Mouse (Mus musculus): Measurements from ENCODE around the gene Cbl.

GRCm38 (mm10) chr9:44234479-44235427 lies 904 bp upstream of the Cbl start:
- TF ChIP-seq CTCF (IDR thresholded peaks at IDR 0.05; ENCODE audit: insufficient read depth, low read length) = no peak
- TF ChIP-seq POLR2A (IDR thresholded peaks at IDR 0.05; ENCODE audit: borderline replicate concordance, extremely low read depth, low read depth, low read length) = no peak
